Mouse (Mus musculus) heart, embryonic 12.5 days (tissue): ENCODE data around the gene Gm20388. TPM values are rescaled to one million over a fixed set of nuclear protein-coding genes. Genes with fewer than 3 reads are reported as not detected.

ENCODE experiments used
- ATAC-seq: fragments of 200-750 bp; cut with Nextera tagmentation; 2 replicates; pipeline ENCODE4 v1.8.0; 2017; ENCODE audit warnings: moderate TSS enrichment, moderate library complexity; ENCODE audit not compliant: insufficient number of reproducible peaks, low FRiP score
- H3K27ac ChIP-seq: fragments of 300-500 bp; sonication (generic); 2 replicates; pipeline ENCODE4 v1.5.1; 2016; ENCODE audit warnings: mild to moderate bottlenecking, moderate library complexity; ENCODE audit not compliant: poor library complexity, severe bottlenecking
- H3K27me3 ChIP-seq: fragments of 300-500 bp; sonication (generic); replicated peaks from 2 replicates; pipeline ENCODE4 v1.6.1; 2016; ENCODE audit warnings: mild to moderate bottlenecking, moderate library complexity
- H3K36me3 ChIP-seq: fragments of 300-500 bp; sonication (generic); 2 replicates; pipeline ENCODE4 v1.6.1; 2016; ENCODE audit warnings: mild to moderate bottlenecking, moderate library complexity
- H3K4me1 ChIP-seq: fragments of 300-500 bp; sonication (generic); replicated peaks from 2 replicates; pipeline ENCODE4 v1.6.1; 2016; ENCODE audit warnings: mild to moderate bottlenecking
- H3K4me2 ChIP-seq: fragments of 300-500 bp; sonication (generic); 2 replicates; pipeline ENCODE4 v1.6.1; 2016; ENCODE audit warnings: mild to moderate bottlenecking, moderate library complexity
- H3K4me3 ChIP-seq: fragments of 300-500 bp; sonication (generic); 2 replicates; pipeline ENCODE4 v1.5.1; 2016; ENCODE audit warnings: mild to moderate bottlenecking
- H3K9ac ChIP-seq: fragments of 300-500 bp; sonication (generic); 2 replicates; pipeline ENCODE4 v1.6.1; 2016; ENCODE audit warnings: mild to moderate bottlenecking, moderate library complexity
- H3K9me3 ChIP-seq: fragments of 300-500 bp; sonication (generic); replicated peaks from 2 replicates; pipeline ENCODE4 v1.6.1; 2016; ENCODE audit warnings: mild to moderate bottlenecking, moderate library complexity
- WGBS: fragments of 180-500 bp; shearing (Covaris S2); methylation state at CpG from one replicate; pipeline ENCODE4 v1.1.7; 2016; 5-methylcytosine and 5-hydroxymethylcytosine counted together
- polyA plus RNA-seq: library from polyadenylated mRNA; unstranded; fragments of >200 nt; fragmentation: Nextera tagmentation; extraction: Ambion mirVana; gene quantifications from 2 replicates; pipeline ENCODE4 v1.2.1, GENCODE M21; 2016

The Gm20388 gene
- polyA plus RNA-seq, 1 experiment from 2014 or later, result not detected

DNA sequence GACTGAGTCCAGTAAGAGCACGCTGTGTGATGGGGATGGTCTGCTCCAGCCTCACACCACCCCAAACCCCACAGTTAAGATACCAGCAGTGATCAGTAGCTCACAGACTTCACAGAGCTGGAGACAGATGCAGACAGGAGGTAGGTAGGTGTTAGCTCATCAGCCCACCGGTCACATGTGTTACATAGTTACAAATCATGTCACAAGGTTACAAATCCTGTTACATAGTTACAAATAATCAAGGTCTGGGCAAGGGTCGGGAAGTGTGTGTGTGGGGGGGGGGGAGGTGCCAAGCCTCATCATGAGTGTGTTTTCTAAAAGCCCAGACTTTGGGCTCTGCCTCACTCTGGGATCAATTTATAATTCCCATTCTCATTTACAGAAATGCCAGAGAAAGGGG, 4450.3 kb downstream of the Gm20388 start:
- no peak overlapping the region for H3K27ac ChIP-seq
- no peaks in the 10 kb centered on the region for H3K27me3 ChIP-seq
- no peak for ATAC-seq
- 82% methylated on average over 3 of the region's 3 CpGs for WGBS
- H3K4me3 ChIP-seq, result no peak overlapping the region
- H3K9ac ChIP-seq, result no peak overlapping the region
- no peak overlapping the region for H3K4me2 ChIP-seq
- no peaks in the 10 kb centered on the region for H3K36me3 ChIP-seq
- no peaks in the 10 kb centered on the region for H3K4me1 ChIP-seq
- H3K9me3 ChIP-seq, result peaks cover 10% of the 10 kb centered on the region

DNA sequence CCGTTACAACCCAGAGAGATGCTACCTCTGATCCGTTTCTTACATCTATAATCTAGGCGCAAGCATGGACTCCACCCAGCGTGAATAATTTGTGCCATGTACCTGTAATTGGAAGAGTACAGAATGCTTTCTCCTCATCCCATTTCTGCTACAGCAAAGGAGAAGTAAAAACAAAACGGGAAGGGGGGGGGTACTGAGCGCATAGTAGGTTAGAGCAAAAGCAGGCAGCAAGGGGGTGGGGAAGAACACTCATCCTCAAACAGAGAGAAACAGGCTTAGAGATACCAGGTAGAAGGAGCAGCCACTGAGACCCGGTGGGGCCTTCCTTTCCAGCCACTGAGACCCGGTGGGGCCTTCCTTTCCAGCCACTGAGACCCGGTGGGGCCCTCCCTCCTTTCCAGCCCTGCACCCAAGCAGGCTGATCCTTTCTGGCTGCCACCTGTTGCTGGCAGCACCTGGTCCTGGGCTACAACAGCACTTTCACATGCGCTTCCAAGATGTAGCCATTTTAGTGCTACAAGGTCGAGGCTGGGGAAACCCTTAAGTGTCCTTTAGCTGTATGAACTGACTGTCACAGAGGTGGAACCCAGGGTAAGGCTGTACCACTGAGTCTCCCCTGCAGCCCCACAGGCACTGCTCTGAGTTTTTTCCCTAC, 4451.3 kb downstream of the Gm20388 start:
- Histone ChIP-seq H3K36me3 (no peaks in the 10 kb centered on the region), H3K27ac (no peak overlapping the region), H3K4me2 (no peak overlapping the region), H3K9me3 (peaks cover 10% of the 10 kb centered on the region), H3K9ac (no peak overlapping the region), H3K27me3 (no peaks in the 10 kb centered on the region), H3K4me3 (no peak overlapping the region), H3K4me1 (no peaks in the 10 kb centered on the region)
- WGBS, result 78% methylated on average over 11 of the region's 11 CpGs
- no peak for ATAC-seq

DNA sequence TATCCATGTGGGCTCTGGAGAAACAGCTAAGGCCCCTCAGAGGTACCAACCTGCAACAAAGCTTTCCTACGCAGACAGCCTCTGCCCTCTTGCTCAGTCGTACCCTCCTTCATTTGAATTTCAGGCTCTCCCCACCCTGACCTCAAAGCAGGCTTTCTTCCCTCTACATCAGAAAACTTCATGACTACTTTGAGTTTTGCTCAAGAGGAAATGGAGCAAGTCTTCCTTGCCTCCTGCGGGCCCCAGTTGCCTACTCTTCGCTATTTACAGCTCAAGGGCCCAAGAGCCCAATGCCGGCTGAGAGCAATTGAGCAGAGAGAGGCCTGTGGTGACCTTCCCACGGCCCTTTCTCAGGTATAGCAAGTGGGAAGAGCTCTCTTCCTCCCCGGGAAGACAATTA, 4451.9 kb downstream of the Gm20388 start:
- Histone ChIP-seq H3K27me3 (no peaks in the 10 kb centered on the region), H3K4me1 (peaks cover under 1% of the 10 kb centered on the region; the same call in 1 of the 2 replicates), H3K27ac (no peak overlapping the region), H3K36me3 (no peaks in the 10 kb centered on the region), H3K9ac (no peak overlapping the region), H3K4me2 (no peak overlapping the region), H3K9me3 (peaks cover 10% of the 10 kb centered on the region), H3K4me3 (no peak overlapping the region)
- WGBS, result 79% methylated on average over 7 of the region's 7 CpGs
- no peak for ATAC-seq

- Histone ChIP-seq H3K9me3 (peaks cover 10% of the 10 kb centered on the region), H3K4me3 (no peak overlapping the region), H3K27ac (no peak overlapping the region), H3K27me3 (no peaks in the 10 kb centered on the region), H3K9ac (no peak overlapping the region), H3K4me1 (peaks cover 6% of the 10 kb centered on the region; the same call in 1 of the 2 replicates), H3K36me3 (no peaks in the 10 kb centered on the region), H3K4me2 (no peak overlapping the region)
- no peak for ATAC-seq
- 93% methylated on average over 15 of the region's 15 CpGs for WGBS
Observed at GRCm38 (mm10) chr8:124363337-124363736, 4452.7 kb downstream of the Gm20388 start.

DNA sequence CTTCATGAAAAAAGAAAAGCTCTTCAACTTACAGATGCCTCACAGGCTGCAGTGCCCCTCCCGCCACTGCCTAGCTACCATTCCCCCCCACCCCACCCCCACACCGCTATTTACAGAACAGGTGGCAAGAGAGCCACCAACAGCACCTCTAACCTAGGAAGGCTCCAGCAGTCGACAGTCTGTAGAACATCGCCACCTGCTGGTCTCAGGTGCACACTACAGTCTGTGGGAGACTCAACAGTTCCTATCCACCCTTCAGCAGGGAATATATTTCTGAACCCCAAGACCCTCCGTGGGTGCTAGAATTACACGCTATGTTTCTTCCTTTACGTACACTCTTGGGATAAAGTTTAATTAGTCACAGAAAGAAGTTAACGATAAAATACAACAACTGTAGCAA, 4457.6 kb downstream of the Gm20388 start:
- no peaks in the 10 kb centered on the region for H3K36me3 ChIP-seq
- no peak for ATAC-seq
- H3K4me3 ChIP-seq, result no peak overlapping the region
- no peak overlapping the region for H3K9ac ChIP-seq
- WGBS, result 19% methylated on average over 8 of the region's 8 CpGs
- peaks cover 6% of the 10 kb centered on the region; the same call in 1 of the 2 replicates for H3K4me1 ChIP-seq
- no peak overlapping the region for H3K27ac ChIP-seq
- H3K27me3 ChIP-seq, result no peaks in the 10 kb centered on the region
- H3K4me2 ChIP-seq, result no peak overlapping the region
- no peaks in the 10 kb centered on the region for H3K9me3 ChIP-seq

DNA sequence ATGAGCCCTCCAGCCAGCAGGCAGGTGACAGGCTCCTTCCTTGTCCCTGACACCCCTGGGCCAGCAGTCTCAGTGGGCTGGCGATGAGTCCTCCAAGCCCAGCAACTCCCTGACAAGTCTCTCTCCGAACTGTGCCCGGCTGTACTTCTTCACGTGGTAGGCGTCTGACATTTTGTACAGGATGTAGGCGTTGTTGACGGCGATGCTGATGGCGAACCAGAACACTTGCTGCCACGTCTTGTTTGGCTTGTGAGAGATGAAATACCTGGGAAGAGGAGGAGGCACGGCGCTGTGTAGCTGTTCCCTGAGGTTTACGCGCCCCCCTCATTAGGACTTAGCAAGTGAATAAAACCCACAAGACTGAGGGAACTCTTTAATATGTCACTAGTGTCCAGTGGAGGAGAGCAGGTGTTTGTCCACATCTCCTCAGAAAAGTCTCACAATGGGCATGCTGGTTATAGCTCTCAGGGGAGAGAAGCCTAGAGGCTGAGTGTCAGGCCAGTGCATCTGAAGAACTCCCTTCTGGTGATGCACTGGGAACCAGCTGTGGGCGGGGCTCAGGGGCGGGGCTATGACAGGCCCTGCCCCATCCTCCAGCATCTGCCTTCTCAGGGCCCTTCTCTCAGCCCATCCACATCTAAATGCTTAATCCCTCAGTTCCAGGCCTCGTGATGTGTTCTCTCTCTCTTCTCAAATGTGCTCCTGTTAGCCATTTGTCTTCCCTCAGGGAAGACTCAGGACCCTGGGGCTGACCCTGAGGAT, 4460.0 kb downstream of the Gm20388 start:
- no peaks in the 10 kb centered on the region for H3K27me3 ChIP-seq
- H3K27ac ChIP-seq, result no peak overlapping the region
- H3K36me3 ChIP-seq, result no peaks in the 10 kb centered on the region
- H3K4me3 ChIP-seq, result no peak overlapping the region
- 76% methylated on average over 17 of the region's 17 CpGs for WGBS
- no peak for ATAC-seq
- H3K4me2 ChIP-seq, result no peak overlapping the region
- H3K4me1 ChIP-seq, result peaks cover 18% of the 10 kb centered on the region
- H3K9ac ChIP-seq, result no peak overlapping the region
- H3K9me3 ChIP-seq, result no peaks in the 10 kb centered on the region

DNA sequence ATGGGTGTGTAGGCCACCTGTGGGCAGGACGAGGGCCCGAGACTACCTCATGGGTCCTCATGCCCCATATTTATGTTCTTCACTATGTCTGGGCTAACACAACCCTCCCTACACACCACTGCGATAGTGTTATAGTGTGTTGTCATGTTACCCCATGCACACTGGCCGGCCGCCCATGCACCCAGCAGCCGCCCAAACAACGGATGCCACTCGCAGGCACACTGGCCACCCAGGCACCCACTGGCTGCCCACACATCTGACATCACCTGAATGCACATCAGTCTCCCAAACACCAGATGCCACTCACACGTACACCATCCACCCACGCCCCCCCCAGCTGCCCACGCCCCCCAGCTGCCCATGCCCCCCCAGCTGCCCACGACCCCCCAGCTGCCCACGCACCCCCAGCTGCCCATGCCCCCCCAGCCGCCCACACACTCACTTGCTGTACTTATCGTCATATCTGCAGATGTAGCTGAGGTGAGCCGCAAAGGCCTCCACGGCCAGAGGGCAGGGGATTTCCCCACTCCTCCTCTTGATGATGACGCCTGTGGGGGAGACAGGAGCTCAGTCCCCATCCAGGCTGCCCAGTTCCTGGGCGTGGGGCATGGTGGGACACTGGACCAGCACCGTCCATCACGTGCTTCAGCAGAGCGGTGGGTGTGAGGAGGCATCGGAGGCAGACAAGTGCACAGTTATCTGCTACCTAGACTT, 4460.9 kb downstream of the Gm20388 start:
- Histone ChIP-seq H3K4me2 (no peak overlapping the region), H3K4me3 (no peak overlapping the region), H3K9me3 (no peaks in the 10 kb centered on the region), H3K27me3 (no peaks in the 10 kb centered on the region), H3K27ac (no peak overlapping the region), H3K9ac (no peak overlapping the region), H3K4me1 (peaks cover 19% of the 10 kb centered on the region), H3K36me3 (no peaks in the 10 kb centered on the region)
- 87% methylated on average over 23 of the region's 23 CpGs for WGBS
- ATAC-seq, result no peak

DNA sequence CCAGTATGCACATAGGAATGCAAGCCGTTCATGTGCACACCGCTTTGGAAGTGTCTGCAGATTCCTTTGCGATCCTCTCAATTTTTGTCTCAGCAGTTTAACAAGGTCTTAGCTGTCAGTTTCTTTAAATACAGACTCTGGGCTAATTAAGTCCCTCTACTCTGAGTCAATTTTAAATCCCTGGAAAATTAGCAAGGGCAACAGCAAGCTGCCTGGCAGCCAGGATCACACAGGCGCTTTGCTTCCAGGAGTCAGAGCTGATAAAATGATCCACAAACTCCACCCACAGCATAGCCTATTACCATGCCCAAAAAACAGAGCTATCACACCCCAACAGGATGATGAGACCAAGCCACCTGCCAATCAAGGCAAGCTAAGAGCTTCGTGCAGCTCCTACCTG, 4463.1 kb downstream of the Gm20388 start:
- no peak for ATAC-seq
- H3K27me3 ChIP-seq, result no peaks in the 10 kb centered on the region
- H3K9me3 ChIP-seq, result no peaks in the 10 kb centered on the region; the same call in 1 of the 2 replicates
- no peak overlapping the region for H3K27ac ChIP-seq
- no peak overlapping the region for H3K4me2 ChIP-seq
- no peaks in the 10 kb centered on the region for H3K36me3 ChIP-seq
- H3K4me3 ChIP-seq, result no peak overlapping the region
- 83% methylated on average over 5 of the region's 5 CpGs for WGBS
- no peak overlapping the region for H3K9ac ChIP-seq
- H3K4me1 ChIP-seq, result peaks cover 13% of the 10 kb centered on the region

DNA sequence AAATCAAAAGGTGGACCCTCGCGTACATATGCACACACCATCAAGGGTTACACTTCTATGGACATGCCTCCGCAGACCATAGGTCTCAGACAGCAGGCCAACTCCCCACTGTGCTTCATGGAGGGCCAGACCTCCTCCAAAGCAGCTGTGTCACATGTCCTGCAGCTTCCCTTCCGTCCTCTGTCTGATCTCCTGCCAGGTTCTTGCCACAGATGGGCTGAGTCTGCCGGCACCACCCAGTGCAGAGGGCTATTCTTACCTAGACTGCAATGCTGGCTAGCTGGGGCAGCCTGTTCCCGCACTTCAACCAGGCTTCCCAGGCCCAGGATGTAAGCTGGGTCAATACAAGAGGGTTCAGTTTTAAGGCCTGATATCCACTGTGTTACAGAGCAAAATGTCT, 4464.5 kb downstream of the Gm20388 start:
- H3K4me2 ChIP-seq, result no peak overlapping the region
- H3K4me3 ChIP-seq, result no peak overlapping the region
- 61% methylated on average over 6 of the region's 6 CpGs for WGBS
- peaks cover 13% of the 10 kb centered on the region for H3K4me1 ChIP-seq
- no peak for ATAC-seq
- no peaks in the 10 kb centered on the region for H3K36me3 ChIP-seq
- no peaks in the 10 kb centered on the region for H3K27me3 ChIP-seq
- H3K27ac ChIP-seq, result no peak overlapping the region
- H3K9ac ChIP-seq, result no peak overlapping the region
- no peaks in the 10 kb centered on the region; the same call in 1 of the 2 replicates for H3K9me3 ChIP-seq

DNA sequence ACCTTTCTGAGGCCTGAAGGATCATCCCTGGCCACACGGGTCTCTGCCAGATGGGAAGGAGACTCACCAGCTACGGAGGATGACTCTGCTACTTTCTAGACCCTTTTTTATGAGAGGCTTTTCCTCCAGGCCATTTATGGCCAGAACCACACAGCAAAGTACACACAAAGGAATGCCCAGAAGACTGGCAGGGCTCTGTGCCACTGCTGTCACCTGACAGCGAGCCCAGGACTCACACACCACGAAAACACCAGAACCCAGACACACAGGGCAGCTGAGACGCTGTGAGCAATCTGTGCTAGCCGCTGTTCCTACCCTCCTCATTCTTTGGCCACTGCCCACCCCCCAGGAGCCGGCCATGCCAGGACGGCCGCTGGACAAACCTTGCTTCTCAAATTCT, 4465.1 kb downstream of the Gm20388 start:
- 82% methylated on average over 9 of the region's 9 CpGs for WGBS
- no peaks in the 10 kb centered on the region for H3K36me3 ChIP-seq
- peaks cover 13% of the 10 kb centered on the region for H3K4me1 ChIP-seq
- H3K4me2 ChIP-seq, result no peak overlapping the region
- H3K9ac ChIP-seq, result no peak overlapping the region
- H3K9me3 ChIP-seq, result no peaks in the 10 kb centered on the region; the same call in 1 of the 2 replicates
- H3K27me3 ChIP-seq, result no peaks in the 10 kb centered on the region
- H3K4me3 ChIP-seq, result no peak overlapping the region
- H3K27ac ChIP-seq, result no peak overlapping the region
- ATAC-seq, result no peak

- Histone ChIP-seq H3K27me3 (no peaks in the 10 kb centered on the region), H3K4me1 (peaks cover 13% of the 10 kb centered on the region), H3K9me3 (no peaks in the 10 kb centered on the region; the same call in 1 of the 2 replicates), H3K27ac (no peak overlapping the region), H3K4me3 (no peak overlapping the region), H3K9ac (no peak overlapping the region), H3K36me3 (no peaks in the 10 kb centered on the region), H3K4me2 (no peak overlapping the region)
- WGBS, result 90% methylated on average over 12 of the region's 12 CpGs
- ATAC-seq, result no peak
Observed at GRCm38 (mm10) chr8:124376406-124376805, 4465.8 kb downstream of the Gm20388 start.
